Mouse (Mus musculus) stomach, embryonic 16.5 days (tissue): Measurements from ENCODE around the gene Nckap5l. TPM values are rescaled to one million over a fixed set of nuclear protein-coding genes. Genes with fewer than 3 reads are reported as not detected.
A peak's percentile ranks its signal among the peaks of the same experiment; 100 is the strongest.
"Not testable (repeated sequence)": the region's sequence is repeated elsewhere in the genome, so short reads cannot be mapped to it uniquely, and the experiment has no call there.

Source experiments
- ATAC-seq: fragments of 200-750 bp; cut with Nextera tagmentation; 2 replicates; pipeline ENCODE4 v1.8.0; 2017; ENCODE audit warnings: moderate number of reproducible peaks, moderate TSS enrichment; ENCODE audit not compliant: insufficient read depth, low FRiP score
- H3K27ac ChIP-seq: fragments of 300-500 bp; sonication (generic); 2 replicates; pipeline ENCODE4 v1.5.1; 2014; ENCODE audit warnings: low read length
- H3K27me3 ChIP-seq: fragments of 300-500 bp; sonication (generic); 2 replicates; pipeline ENCODE4 v1.6.1; 2014; ENCODE audit warnings: low read length, control low read depth, mixed read lengths; ENCODE audit not compliant: control insufficient read depth, insufficient read depth
- H3K36me3 ChIP-seq: fragments of 300-500 bp; sonication (generic); 2 replicates; pipeline ENCODE4 v1.6.1; 2014; ENCODE audit warnings: low read length; ENCODE audit not compliant: control insufficient read depth, insufficient read depth
- H3K4me1 ChIP-seq: fragments of 300-500 bp; sonication (generic); 2 replicates; pipeline ENCODE4 v1.6.1; 2014; ENCODE audit warnings: low read length, control low read depth, mixed read lengths; ENCODE audit not compliant: control insufficient read depth, insufficient read depth
- H3K4me2 ChIP-seq: fragments of 300-500 bp; sonication (generic); 2 replicates; pipeline ENCODE4 v1.6.1; 2014; ENCODE audit warnings: low read depth, low read length, mixed read lengths
- H3K4me3 ChIP-seq: fragments of 300-500 bp; sonication (generic); replicated peaks from 2 replicates; pipeline ENCODE4 v1.5.1; 2014; ENCODE audit warnings: mild to moderate bottlenecking, low read length
- H3K9ac ChIP-seq: fragments of 300-500 bp; sonication (generic); 2 replicates; pipeline ENCODE4 v1.6.1; 2014; ENCODE audit warnings: low read length
- H3K9me3 ChIP-seq: fragments of 300-500 bp; sonication (generic); replicated peaks from 2 replicates; pipeline ENCODE4 v1.6.1; 2016; ENCODE audit warnings: low read length, control low read depth; ENCODE audit not compliant: control insufficient read depth
- WGBS: fragments of 180-500 bp; shearing (Covaris S2); extraction: QIAGEN DNeasy Blood & Tissue Kit; methylation state at CpG from one replicate; pipeline ENCODE4 v1.1.7; 2014; 5-methylcytosine and 5-hydroxymethylcytosine counted together
- polyA plus RNA-seq: library from polyadenylated mRNA; unstranded; fragments of >200 nt; fragmentation: Nextera tagmentation; extraction: Ambion mirVana; gene quantifications from 2 replicates; pipeline ENCODE4 v1.2.1, GENCODE M21; 2015

Gene Nckap5l
- polyA plus RNA-seq, 1 experiment from 2014 or later: 4.6 TPM

DNA sequence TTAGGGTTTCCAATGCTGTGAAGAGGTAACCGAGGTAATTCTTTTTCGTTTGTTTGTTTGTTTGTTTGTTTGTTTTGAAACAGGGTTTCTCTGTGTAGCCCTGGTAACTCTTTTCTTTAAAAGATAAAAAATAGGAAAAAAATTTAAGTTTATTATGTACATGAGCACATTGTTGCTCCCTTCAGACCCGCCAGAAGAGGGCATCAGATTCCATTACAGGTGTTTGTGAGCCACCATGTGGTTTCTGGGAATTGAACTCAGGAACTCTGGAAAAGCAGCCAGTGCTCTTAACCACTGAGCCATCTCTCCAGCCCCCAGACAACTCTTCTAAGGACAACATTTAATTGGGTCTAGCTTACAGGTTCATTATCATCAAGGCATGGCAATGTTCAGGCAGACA is 71.4 kb downstream of the Nckap5l start:
- H3K4me2 ChIP-seq: not testable (repeated sequence)
- WGBS: 62% methylated on average over 3 of the region's 3 CpGs

DNA sequence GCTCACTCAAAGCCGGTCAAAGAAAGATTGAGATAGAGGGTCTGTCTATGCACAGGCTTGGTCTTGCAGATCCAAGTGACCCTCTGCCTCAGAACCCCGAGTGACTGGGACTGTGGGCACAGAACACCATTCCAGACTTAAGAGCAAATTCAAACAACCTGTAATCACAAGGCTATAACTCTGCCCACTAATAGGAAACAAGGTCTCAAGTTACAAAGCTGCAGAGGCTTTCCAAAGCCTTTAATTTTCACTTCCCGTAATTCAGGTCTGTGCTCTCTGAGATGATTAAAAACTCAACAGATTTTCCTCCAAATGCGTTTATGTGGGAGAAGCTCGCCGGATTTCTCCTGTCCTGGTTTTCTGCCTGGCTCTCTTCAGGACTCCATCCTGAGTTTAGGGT is 73.5 kb downstream of the Nckap5l start:
- WGBS: 44% methylated on average over 6 of the region's 6 CpGs
- ATAC-seq: no peak
- Histone ChIP-seq H3K36me3 (no peaks in the 10 kb centered on the region), H3K4me2 (no peak overlapping the region), H3K27ac (peak overlapping the region; percentile 34; the same call in 1 of the 2 replicates), H3K9me3 (no peaks in the 10 kb centered on the region), H3K27me3 (no peaks in the 10 kb centered on the region), H3K4me3 (no peak overlapping the region), H3K4me1 (no peaks in the 10 kb centered on the region), H3K9ac (no peak overlapping the region)

More for the DNA sequence above, 71.4 kb downstream of the Nckap5l start:
- not testable (repeated sequence) for H3K27ac ChIP-seq, H3K9me3 ChIP-seq, ATAC-seq, H3K4me1 ChIP-seq, H3K4me3 ChIP-seq, H3K9ac ChIP-seq, H3K36me3 ChIP-seq, H3K27me3 ChIP-seq

DNA sequence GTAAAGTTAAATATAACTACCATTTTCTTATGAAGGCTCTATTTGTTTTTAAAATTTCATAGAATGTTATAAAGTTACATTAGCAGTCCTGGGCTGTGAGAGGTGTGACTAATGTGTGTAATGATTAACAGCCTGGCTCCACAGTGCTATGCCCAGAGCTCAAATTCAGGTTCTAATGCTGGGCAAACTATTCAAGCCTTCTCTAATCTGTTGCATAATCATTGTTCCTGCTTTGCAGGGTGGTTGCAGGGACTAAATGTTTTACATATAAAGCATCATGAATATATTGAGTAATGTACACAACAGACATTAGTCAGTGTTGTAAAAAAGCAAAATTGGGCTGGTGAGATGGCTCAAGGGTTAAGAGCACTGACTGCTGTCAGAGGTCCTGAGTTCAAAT is 74.7 kb downstream of the Nckap5l start:
- Histone ChIP-seq H3K27ac (no peak overlapping the region), H3K36me3 (no peaks in the 10 kb centered on the region), H3K9me3 (peaks cover 5% of the 10 kb centered on the region; the same call in 1 of the 2 replicates), H3K4me1 (no peaks in the 10 kb centered on the region), H3K4me3 (no peak overlapping the region), H3K27me3 (no peaks in the 10 kb centered on the region), H3K9ac (no peak overlapping the region), H3K4me2 (no peak overlapping the region)
- peak; percentile 82; the same call in 1 of the 2 replicates for ATAC-seq

DNA sequence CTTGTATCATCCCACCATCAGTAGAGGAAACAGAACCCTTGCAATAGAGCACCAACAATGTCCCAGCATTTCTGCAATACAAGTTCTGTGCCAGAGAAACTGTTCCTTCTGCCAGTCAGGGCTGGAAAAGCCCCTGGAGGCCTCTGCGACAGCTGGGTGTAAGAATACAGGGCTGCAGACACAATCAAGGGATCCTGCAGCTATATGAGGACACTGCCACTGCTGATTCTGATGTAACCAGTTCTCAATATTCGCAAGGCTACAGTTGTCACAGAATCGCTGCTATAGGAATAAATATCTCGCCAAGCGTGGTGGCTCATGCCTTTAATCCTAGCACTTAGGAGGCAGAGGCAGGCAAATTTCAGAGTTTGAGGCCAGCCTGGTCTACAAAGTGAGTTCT is 81.3 kb downstream of the Nckap5l start:
- 83% methylated on average over 5 of the region's 5 CpGs for WGBS
- Histone ChIP-seq H3K4me1 (no peaks in the 10 kb centered on the region), H3K4me3 (no peak overlapping the region), H3K9ac (no peak overlapping the region), H3K9me3 (peaks cover 5% of the 10 kb centered on the region; the same call in 1 of the 2 replicates), H3K27me3 (peaks cover 3% of the 10 kb centered on the region; the same call in 1 of the 2 replicates), H3K36me3 (no peaks in the 10 kb centered on the region), H3K4me2 (no peak overlapping the region), H3K27ac (no peak overlapping the region)
- ATAC-seq: no peak

DNA sequence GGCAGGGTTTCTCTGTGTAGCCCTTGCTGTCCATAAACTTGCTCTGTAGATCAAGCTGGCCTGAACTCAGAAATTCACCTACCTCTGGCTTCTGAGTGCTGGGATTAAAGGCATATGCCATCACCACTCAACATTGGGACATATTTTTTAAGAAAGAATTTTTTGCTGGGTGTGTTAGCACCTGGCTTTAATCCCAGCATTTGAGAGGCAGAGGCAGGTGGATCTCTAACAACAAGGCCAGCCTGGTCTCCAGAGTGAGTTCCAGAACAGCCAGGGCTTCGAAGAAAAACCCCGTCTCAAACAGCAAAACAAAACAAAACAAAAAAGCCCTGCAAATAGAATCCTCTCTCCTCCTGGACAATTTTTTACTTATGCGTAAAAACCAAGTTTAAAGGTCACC is 82.0 kb downstream of the Nckap5l start:
- ATAC-seq: no peak
- H3K4me2 ChIP-seq: no peak overlapping the region
- WGBS: 89% methylated on average over 3 of the region's 3 CpGs
- H3K36me3 ChIP-seq: no peaks in the 10 kb centered on the region
- peaks cover 3% of the 10 kb centered on the region; the same call in 1 of the 2 replicates for H3K27me3 ChIP-seq
- H3K4me3 ChIP-seq: no peak overlapping the region
- no peak overlapping the region for H3K9ac ChIP-seq
- H3K4me1 ChIP-seq: no peaks in the 10 kb centered on the region
- no peak overlapping the region for H3K27ac ChIP-seq
- peaks cover 5% of the 10 kb centered on the region; the same call in 1 of the 2 replicates for H3K9me3 ChIP-seq

DNA sequence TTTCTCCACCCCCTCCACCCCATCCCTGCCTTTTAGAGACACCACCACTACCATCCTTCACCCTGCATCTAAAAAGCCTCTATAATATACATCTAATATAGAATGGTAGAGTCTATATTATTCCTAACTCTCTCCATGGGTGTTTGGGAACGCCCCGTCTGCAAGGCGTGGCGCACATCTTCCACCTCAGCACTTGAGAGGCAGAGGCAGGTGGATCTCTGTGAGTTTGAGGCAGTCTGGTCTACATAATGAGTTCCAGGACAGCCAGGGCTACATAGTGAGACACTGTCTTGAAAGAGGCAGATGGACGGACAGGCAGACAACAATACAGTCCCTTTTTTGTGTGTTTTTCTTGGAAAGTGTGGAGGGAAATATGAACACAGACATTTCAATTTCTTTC is 82.5 kb downstream of the Nckap5l start:
- no peak overlapping the region for H3K4me2 ChIP-seq
- no peak for ATAC-seq
- no peak overlapping the region for H3K4me3 ChIP-seq
- H3K4me1 ChIP-seq: no peaks in the 10 kb centered on the region
- peaks cover 5% of the 10 kb centered on the region; the same call in 1 of the 2 replicates for H3K9me3 ChIP-seq
- H3K36me3 ChIP-seq: no peaks in the 10 kb centered on the region
- WGBS: 97% methylated on average over 5 of the region's 5 CpGs
- H3K27ac ChIP-seq: no peak overlapping the region
- H3K9ac ChIP-seq: no peak overlapping the region
- H3K27me3 ChIP-seq: peaks cover 3% of the 10 kb centered on the region; the same call in 1 of the 2 replicates

DNA sequence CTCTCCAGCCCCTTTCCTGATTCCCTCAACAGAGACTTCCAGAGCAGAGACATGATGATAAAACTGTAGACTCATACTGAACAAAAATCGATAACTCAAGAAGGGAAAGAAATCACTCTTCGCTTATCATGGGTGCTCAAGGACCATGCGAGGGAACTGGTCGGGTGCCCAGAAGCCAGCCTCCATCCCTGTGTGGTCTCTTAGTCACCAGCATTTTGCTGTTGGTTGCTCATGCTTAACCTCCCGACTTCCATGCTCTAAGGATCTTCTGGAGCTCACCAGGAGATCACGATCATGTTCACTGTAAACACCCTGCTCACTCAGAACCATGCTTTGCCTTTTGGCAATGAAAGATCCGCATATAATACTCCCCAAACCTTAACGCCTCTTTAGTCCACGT is 84.8 kb downstream of the Nckap5l start:
- no peak for ATAC-seq
- 66% methylated on average over 9 of the region's 9 CpGs for WGBS
- Histone ChIP-seq H3K9me3 (no peaks in the 10 kb centered on the region), H3K36me3 (no peaks in the 10 kb centered on the region), H3K4me3 (no peak overlapping the region), H3K4me1 (peaks cover 15% of the 10 kb centered on the region), H3K4me2 (no peak overlapping the region), H3K27me3 (peaks cover 3% of the 10 kb centered on the region; the same call in 1 of the 2 replicates), H3K27ac (no peak overlapping the region), H3K9ac (no peak overlapping the region)

Other genes with a start within 250 kb of the Nckap5l start
- gene Kcnh3, start 232.9 kb downstream of the Nckap5l start, polyA plus RNA-seq: 0.52 and 0.66 TPM in 2 replicates
- gene Mcrs1, start 205.8 kb downstream of the Nckap5l start, polyA plus RNA-seq: 98.7 and 113 TPM in 2 replicates
- 42.5 and 44.3 TPM in 2 replicates for gene Prpf40b, start 162.7 kb downstream of the Nckap5l start, polyA plus RNA-seq
- gene Fam186b, start 161.9 kb downstream of the Nckap5l start, polyA plus RNA-seq: 0.06 and 0.10 TPM in 2 replicates
- 14.2 and 16.6 TPM in 2 replicates for gene Fmnl3, start 87.3 kb downstream of the Nckap5l start, polyA plus RNA-seq
- gene Tmbim6, start 64.9 kb downstream of the Nckap5l start, polyA plus RNA-seq: 438 and 480 TPM in 2 replicates
- 11.6 and 12.9 TPM in 2 replicates for gene Bcdin3d, start 17.0 kb upstream of the Nckap5l start, polyA plus RNA-seq
- gene Faim2, start 70.4 kb upstream of the Nckap5l start, polyA plus RNA-seq: 0.57 and 0.74 TPM in 2 replicates
- not detected in 2 replicates for gene Aqp2, start 121.3 kb upstream of the Nckap5l start, polyA plus RNA-seq
- gene Aqp5, start 133.0 kb upstream of the Nckap5l start, polyA plus RNA-seq: 0.19 TPM in 1 of 2 replicates, not detected in the other
- not detected in 2 replicates for gene Aqp6, start 143.7 kb upstream of the Nckap5l start, polyA plus RNA-seq
- 112 and 116 TPM in 2 replicates for gene Racgap1, start 193.9 kb upstream of the Nckap5l start, polyA plus RNA-seq
- gene Asic1, start 212.6 kb upstream of the Nckap5l start, polyA plus RNA-seq: 0.89 and 0.92 TPM in 2 replicates
- 17.0 and 20.9 TPM in 2 replicates for gene Smarcd1, start 244.4 kb upstream of the Nckap5l start, polyA plus RNA-seq
- not detected in 2 replicates for gene Gm17349, start 247.7 kb upstream of the Nckap5l start, polyA plus RNA-seq